Mouse (Mus musculus) telencephalon, adult 2 months (tissue): ENCODE results near the gene 1700016K19Rik.
"Not testable (repeated sequence)": the region's sequence is repeated elsewhere in the genome, so short reads cannot be mapped to it uniquely, and the experiment has no call there.

Experiments used
- DNase-seq: peaks from one replicate; pipeline ENCODE4 v3.0.0-alpha.2; 2011; ENCODE audit warnings: low read depth, low spot score

1700016K19Rik gene

DNA sequence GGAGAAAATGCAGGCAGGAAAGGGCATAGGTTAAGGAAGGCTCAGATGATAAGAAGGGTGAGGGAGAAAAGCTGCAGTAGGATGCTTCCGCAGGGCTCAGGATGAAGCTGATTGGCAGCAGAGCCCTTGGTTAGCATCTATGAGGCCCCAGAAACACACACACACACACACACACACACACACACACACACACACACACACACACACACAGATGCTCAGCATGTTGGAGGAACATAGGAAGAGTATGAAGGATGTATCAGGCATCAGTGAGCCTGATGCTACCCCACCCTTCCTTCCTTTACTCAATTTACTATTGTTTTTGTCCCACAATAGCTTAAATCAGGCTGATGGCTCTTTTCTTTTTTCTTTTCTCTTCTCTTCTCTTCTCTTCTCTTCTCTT is 15.1 kb upstream of the 1700016K19Rik start:
- DNase-seq, result no peak

DNA sequence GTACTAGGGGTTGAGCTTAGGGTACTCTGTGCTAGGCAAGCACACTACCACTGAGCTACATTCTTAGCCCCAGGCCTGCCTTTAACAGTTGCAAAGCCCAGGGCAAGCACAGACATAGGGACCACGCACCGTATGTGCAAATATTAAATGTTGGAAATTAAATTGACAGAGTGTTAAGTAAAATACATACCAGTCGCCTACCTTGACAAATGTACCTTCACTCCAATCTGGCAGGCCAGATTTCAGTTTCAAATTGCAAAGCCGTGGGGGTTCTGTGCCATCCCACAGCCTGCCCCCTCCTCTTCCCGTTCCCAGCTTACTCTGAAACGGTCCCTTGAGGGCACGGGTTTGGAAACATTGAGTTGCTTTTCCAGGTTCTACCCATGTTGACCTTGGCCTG is 13.8 kb upstream of the 1700016K19Rik start:
- DNase-seq, result no peak

DNA sequence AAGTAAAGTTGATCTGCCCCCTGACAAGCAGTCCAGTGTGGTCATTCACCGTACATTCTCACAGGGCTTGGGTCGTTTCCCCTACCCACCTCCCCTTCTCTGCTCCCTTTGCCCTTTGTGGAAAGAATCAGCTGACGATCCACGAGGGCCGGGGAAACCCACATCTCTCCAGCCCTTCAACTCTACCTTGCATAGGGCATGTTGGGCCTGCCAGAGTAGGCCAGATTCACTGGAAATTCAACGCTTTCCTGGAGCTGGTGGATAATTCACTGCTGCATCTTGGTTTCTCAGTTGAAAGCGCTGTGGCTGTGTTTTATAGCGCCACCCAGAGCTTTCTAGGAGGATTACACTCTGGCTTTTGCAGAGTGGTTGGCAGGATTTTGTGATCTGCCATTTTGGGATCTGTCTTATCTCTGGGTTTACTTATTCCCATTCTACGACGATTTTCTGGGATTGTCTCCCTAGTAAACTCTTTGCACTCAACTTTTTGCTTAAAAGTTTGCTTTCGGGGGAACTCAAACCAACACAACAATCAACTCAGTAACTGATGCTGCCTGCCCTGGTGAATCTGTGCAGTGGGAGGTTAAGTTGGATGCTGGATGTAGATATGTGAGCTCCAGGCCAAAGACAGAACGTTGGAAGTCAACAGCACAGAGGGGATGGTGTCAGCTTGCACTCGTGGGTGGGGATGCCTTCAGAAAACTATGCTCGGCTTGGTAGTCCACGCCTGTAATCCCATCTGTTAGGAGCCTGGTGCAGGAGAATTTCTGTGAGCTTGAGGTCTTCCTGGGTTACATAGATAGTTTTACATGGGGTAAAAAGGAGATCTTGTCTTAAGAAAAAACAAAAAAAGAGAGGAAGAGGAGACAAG is 8.5 kb upstream of the 1700016K19Rik start:
- DNase-seq, result no peak

- no peak for DNase-seq
These were observed 7.8 kb upstream of the 1700016K19Rik start for GRCm38 (mm10) chr11:75991911-75992310.

GRCm38 (mm10) chr11:75992481-75992880 is 7.2 kb upstream of the 1700016K19Rik start:
- no peak for DNase-seq

DNA sequence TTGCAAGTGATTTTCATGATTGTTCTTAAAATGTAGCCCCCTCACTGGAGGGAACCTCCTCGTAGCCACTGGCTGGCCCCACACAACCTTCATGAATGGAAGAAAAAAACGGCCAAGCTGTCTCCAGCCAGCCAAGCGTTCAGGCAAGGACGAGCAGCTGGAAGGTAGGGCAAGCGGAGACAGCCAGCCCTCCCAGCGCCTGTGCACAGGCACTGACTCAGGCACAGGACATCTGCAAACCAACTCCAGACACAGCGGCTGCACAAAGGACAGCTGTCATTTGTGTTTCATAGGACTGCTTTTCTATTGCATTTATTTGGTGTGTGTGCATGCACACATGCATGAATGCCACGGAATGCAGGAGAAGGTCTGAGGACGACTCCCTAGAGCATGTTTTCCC is 5.4 kb upstream of the 1700016K19Rik start:
- no peak for DNase-seq

DNA sequence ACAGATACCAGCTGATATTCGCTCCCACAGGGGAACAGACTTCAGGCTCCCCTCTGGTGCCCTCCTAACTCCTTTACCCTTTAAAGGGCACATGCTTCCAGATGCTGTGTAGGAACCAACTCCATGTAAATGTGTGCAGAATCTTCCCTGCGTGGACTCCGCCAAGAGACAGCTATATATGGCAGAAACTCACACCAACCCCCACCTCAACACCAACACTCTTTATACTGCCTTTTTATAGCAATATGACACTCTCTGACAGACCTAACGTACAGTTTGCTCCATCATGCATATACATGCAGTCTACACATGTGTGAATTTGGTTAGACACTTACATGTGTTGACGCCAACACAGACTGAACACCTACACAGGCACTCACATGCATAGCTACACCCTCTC is 989 bp downstream of the 1700016K19Rik start:
- DNase-seq, result peak; percentile 47

DNA sequence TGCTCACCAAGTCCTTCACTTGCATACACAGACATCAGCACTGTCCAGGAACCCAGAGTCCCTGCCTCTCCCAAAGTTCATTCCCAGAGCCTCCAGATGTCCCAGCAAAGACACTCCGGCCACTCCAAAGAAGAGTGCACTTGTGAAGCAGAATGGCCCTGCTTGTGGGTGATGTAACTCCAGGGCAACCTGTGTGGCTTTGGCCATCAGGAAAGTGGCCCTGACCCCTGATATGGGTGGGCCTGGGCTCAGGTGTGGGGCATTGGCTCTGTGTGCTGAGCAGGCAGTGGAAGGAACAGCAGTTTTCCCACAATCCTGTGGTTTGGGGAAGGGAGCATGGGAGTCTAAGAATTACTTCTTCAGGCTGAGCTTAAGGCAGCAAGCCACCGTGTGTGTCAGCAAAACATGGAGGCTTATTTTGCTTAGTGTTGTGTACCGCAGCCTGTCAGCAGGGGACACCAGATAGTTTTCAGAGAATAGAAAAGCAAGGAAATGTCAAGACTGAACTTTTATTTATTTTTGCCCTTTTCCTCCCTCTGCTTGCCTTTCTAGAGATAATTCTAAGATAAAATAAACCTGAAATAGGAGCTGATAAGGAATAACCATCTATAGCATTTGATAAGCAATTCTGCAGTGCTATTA is 1.6 kb downstream of the 1700016K19Rik start:
- no peak for DNase-seq

DNA sequence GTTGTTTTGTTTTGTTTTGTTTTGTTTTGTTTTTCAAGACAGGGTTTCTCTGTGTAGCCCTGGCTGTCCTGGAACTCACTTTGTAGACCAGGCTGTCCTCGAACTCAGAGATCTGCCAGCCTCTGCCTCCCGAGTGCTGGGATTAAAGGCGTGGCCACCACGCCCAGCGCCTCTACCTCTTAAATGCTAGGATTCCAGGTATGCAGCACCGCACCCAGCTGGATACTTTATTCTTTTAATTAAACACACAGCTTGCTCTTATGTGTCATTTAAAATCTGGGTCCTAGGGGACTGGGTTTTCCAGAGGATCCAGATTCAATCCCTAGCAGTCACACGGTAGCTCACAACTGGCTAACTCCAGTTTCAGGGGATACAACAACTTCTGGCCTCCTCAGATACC is 4.6 kb downstream of the 1700016K19Rik start:
- not testable (repeated sequence) for DNase-seq

GRCm38 (mm10) chr11:76008162-76008561 is 8.4 kb downstream of the 1700016K19Rik start:
- DNase-seq, result no peak

- DNase-seq, result no peak
These were observed 9.4 kb downstream of the 1700016K19Rik start for GRCm38 (mm10) chr11:76009101-76009500.

DNA sequence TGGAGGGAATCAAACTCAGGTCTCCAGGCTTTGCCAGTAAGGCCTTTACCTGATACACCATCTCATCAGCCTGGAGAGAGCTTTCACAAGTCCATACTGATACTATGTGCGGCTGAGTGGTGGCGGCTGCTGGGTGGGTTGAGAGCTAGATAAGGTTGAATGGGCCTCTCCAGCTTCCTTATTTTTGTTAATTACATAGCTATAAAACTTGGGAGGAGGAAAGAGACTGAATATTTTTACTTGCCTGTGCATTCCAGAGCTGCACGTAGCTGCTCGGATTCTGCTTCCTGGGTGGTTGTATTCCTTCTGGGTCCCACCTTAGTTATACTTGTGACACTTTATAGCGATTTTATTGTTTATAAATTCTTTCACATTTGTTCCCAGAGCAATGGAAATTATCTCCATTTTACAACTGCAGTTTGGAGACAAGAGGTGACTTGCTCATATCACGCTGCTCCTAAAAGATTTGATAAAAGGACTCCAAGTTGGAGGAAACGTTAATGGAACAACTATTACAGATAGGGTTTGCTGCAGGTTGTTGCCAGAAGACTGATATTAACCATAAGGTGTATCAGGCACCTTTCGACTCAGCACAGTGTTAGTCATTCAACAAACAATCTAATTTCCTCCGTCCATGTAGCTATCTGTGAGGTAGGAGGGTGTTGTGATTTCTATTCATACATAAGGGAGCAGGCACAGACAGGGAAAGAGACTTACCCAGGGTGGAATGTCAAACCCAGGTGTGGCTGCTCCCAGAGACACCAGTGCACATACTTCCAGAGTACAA is 11.3 kb downstream of the 1700016K19Rik start:
- no peak for DNase-seq

GRCm38 (mm10) chr11:76015251-76015650 is 15.5 kb downstream of the 1700016K19Rik start:
- DNase-seq, result no peak

- DNase-seq, result no peak
These were observed 16.1 kb downstream of the 1700016K19Rik start for GRCm38 (mm10) chr11:76015814-76016213.

- no peak for DNase-seq
These were observed 20.2 kb downstream of the 1700016K19Rik start for GRCm38 (mm10) chr11:76019879-76020278.

- DNase-seq, result no peak
These were observed 21.2 kb downstream of the 1700016K19Rik start for GRCm38 (mm10) chr11:76020916-76021315.

DNA sequence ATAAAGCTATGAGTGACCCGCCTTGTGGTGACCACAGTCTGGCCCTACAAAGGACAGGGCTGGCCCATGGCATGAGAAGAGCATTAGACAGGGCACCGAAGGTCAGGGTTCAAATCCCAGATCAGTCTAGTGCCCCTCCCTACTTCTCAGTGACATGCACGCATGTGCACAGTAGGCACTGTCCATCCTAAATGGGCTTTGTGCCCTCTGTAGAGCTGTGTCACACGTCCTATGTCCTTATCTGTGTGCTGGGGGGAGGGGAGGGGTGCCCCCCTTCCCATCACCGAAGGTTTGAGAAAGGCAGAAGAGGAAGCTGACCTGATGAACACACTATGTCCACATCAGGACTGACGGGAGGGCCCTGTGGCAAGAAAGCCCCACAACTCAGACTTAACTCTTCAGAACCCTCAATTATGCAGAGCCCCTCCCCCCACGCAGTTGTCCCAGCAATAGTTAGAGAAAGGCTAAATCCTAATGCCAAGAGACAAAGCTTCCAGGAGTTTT is 25.4 kb downstream of the 1700016K19Rik start:
- no peak for DNase-seq

- no peak for DNase-seq
These were observed 26.9 kb downstream of the 1700016K19Rik start for GRCm38 (mm10) chr11:76026527-76027138.

DNA sequence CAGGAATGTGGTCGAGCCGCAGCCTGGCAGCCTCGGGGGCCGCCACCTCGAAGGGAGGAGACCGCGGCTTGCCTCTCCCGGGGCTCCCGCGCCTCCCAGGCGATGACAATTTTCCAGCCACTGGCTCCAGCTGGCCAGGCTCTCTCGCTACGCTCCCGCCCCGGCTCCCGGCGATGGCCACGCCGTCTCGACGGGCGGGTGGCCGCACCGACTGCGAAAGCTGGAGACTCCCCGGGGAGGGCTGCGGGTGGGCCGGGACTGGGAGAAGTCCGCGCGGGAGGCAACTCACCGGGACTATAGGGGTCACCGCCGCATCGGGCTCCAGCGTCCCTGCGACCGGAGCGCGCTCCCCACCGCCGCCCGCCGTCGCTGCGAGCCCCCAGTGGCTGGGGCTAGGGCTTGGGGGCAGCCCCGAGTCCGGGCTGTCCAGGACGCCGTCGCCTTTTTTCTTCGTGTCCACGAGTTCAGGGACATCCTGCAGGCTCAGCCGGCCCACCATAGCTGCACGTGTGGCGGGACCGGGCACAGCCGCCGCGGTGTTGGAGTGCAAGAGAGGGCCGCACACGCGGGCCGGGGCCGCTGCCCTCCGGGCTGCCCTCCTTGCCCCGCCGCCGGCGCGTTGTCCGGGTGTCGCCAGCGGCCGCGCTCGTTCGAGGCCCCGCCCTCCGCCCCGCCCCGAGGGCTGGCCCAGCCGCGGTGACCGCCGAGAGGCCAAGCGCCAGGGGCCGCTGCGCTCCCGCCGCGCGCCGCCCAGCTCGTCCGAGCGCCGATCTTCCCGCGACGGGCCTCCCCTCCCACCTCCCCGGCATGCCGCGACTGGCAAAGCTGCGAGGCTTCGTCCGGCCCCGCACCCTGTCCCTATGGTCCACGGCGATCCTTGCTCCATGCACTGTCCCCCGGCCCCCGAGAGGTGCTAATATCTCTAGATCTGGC is 27.7 kb downstream of the 1700016K19Rik start, which contains the start of gene Rflnb:
Gene Rflnb, minus strand, starts transcription at position 644 of the 933 bp plus-strand sequence.
- DNase-seq, result no peak

- no peak for DNase-seq
These were observed 28.4 kb downstream of the 1700016K19Rik start for GRCm38 (mm10) chr11:76028072-76028465.
